Comparison of ENCODE assay signal across 21 mouse cellular contexts in genomic region chr19:53178611-53179528, GRCm38 (mm10). TPM values are rescaled to one million over a fixed set of nuclear protein-coding genes. Genes with fewer than 3 reads are reported as not detected.
DNase-seq lines count a peak whose midpoint lies in the region; ATAC-seq lines count a peak whose summit lies in the region.
"Had no signal": no experiment of that assay in that cellular context is flagged by ENCODE, and none has a peak within 500 bp of the region (broad histone marks: within the 10 kb centered on the region; RNA-seq: fewer than 3 reads in every experiment).

No protein-coding gene starts in this region.

- no peak overlapping the region for H3K4me3 ChIP-seq in heart, embryonic 12.5 days
- H3K4me3 ChIP-seq in heart, embryonic 16.5 days (ENCODE audit: low read length): no peak overlapping the region
- H3K4me3 ChIP-seq in midbrain, embryonic 10.5 days: no peak overlapping the region
- H3K4me3 ChIP-seq: forebrain, embryonic 10.5 days; hindbrain, embryonic 13.5 days; limb, embryonic 15.5 days; midbrain, embryonic 13.5 days had no signal

- H3K9me3 ChIP-seq in heart, embryonic 12.5 days (replicated peaks): 0 out of 2 replicates have a peak, but pooled peaks cover 8% of the 10 kb centered on the region
- H3K9me3 ChIP-seq in heart, embryonic 16.5 days (replicated peaks; ENCODE audit: control insufficient read depth, low read length): peaks cover 4% of the 10 kb centered on the region; the same call in 1 of the 2 replicates
- H3K9me3 ChIP-seq in midbrain, embryonic 10.5 days (replicated peaks): no peaks in the 10 kb centered on the region
- H3K9me3 ChIP-seq: forebrain, embryonic 10.5 days; hindbrain, embryonic 13.5 days; limb, embryonic 15.5 days; midbrain, embryonic 13.5 days had no signal

- no peaks in the 10 kb centered on the region for H3K27me3 ChIP-seq in heart, embryonic 12.5 days (replicated peaks)
- no peaks in the 10 kb centered on the region for H3K27me3 ChIP-seq in heart, embryonic 16.5 days (ENCODE audit: control insufficient read depth, insufficient read depth, low read length)
- no peaks in the 10 kb centered on the region for H3K27me3 ChIP-seq in midbrain, embryonic 10.5 days (ENCODE audit: low read depth, poor library complexity, severe bottlenecking)
- H3K27me3 ChIP-seq: CH12.LX; hindbrain, embryonic 13.5 days; limb, embryonic 15.5 days; midbrain, embryonic 13.5 days had no signal

- WGBS in heart, embryonic 12.5 days: 87% methylated on average over 20 of the region's 20 CpGs
- WGBS in heart, embryonic 16.5 days: 88% methylated on average over 20 of the region's 20 CpGs
- 95% methylated on average over 20 of the region's 20 CpGs for whole genome bisulfite sequencing in midbrain, embryonic 10.5 days

- 0 out of 2 replicates have a peak overlapping the region, but pooled peaks have one; percentile 18 for H3K27ac ChIP-seq in heart, embryonic 12.5 days (ENCODE audit: poor library complexity, severe bottlenecking)
- H3K27ac ChIP-seq in heart, embryonic 16.5 days (ENCODE audit: low read length): 0 out of 2 replicates have a peak overlapping the region, but pooled peaks have one; percentile 18
- no peak overlapping the region for H3K27ac ChIP-seq in midbrain, embryonic 10.5 days (replicated peaks)
- H3K27ac ChIP-seq: forebrain, embryonic 10.5 days; hindbrain, embryonic 13.5 days; kidney, postnatal 0 days; limb, embryonic 15.5 days; liver, embryonic 14.5 days; midbrain, embryonic 13.5 days had no signal

- H3K4me2 ChIP-seq in heart, embryonic 12.5 days: no peak overlapping the region
- H3K4me2 ChIP-seq in heart, embryonic 16.5 days (ENCODE audit: low read depth, low read length): no peak overlapping the region
- H3K4me2 ChIP-seq: hindbrain, embryonic 13.5 days; limb, embryonic 15.5 days; lung, embryonic 14.5 days; midbrain, embryonic 13.5 days had no signal

- peaks cover 14% of the 10 kb centered on the region for H3K36me3 ChIP-seq in heart, embryonic 12.5 days
- H3K36me3 ChIP-seq in heart, embryonic 16.5 days (ENCODE audit: control insufficient read depth, insufficient read depth): 0 out of 2 replicates have a peak, but pooled peaks cover 3% of the 10 kb centered on the region
- H3K36me3 ChIP-seq in midbrain, embryonic 10.5 days: no peaks in the 10 kb centered on the region
- H3K36me3 ChIP-seq: hindbrain, embryonic 13.5 days; limb, embryonic 15.5 days; midbrain, embryonic 13.5 days had no signal

- intact Hi-C loops in heart, postnatal 36 days (cut with DNase I): no loop called here

- H3K4me1 ChIP-seq in heart, embryonic 12.5 days (replicated peaks): peaks cover 62% of the 10 kb centered on the region
- H3K4me1 ChIP-seq in heart, embryonic 16.5 days (ENCODE audit: control insufficient read depth, insufficient read depth, low read length): peaks cover 35% of the 10 kb centered on the region
- H3K4me1 ChIP-seq in midbrain, embryonic 10.5 days: peaks cover 21% of the 10 kb centered on the region

- no peak overlapping the region for H3K9ac ChIP-seq in heart, embryonic 12.5 days
- no peak overlapping the region for H3K9ac ChIP-seq in heart, embryonic 16.5 days (ENCODE audit: low read length)
- H3K9ac ChIP-seq: hindbrain, embryonic 13.5 days; limb, embryonic 15.5 days; liver, embryonic 14.5 days; lung, embryonic 14.5 days; midbrain, embryonic 13.5 days had no signal

- DNase-seq in cerebellum, adult 9-10 months: peak; percentile 58
- DNase-seq in cerebellum, postnatal 25 days: no peak
- no peak for DNase-seq in heart, postnatal 36 days
- peak; percentile 31 for DNase-seq in R1 (ENCODE audit: low read depth, low spot score)
- DNase-seq in midbrain, embryonic 10.5 days (ENCODE audit: low spot score): no peak
- DNase-seq: adrenal gland, postnatal 10 days; B cell, adult 2 months; kidney, adult 18-20 months; left cerebral cortex, postnatal 4 days; lung, embryonic 14.5 days; right cerebral cortex, postnatal 14 days had no signal

- ATAC-seq in heart, embryonic 12.5 days (ENCODE audit: insufficient number of reproducible peaks, low FRiP score): no peak
- no peak for ATAC-seq in heart, embryonic 16.5 days (replicated peaks; ENCODE audit: extremely low read depth, insufficient read depth, low FRiP score)
- ATAC-seq: forebrain, embryonic 16.5 days; midbrain, embryonic 13.5 days had no signal

RNA-seq across cellular contexts. Expression of gene Add3, which starts 38.6 kb away (rescaled TPM):
- 154 and 157 TPM in 2 replicates for polyA plus RNA-seq in heart, embryonic 12.5 days (2016; fragmentation: Nextera tagmentation; extraction: Ambion mirVana)
- 10 to 100 TPM; 45.2 to 48.6 TPM for total RNA-seq in heart, postnatal 36 days (2021)
- polyA plus RNA-seq in heart, embryonic 16.5 days (2015; fragmentation: Nextera tagmentation; extraction: Ambion mirVana): 107 and 109 TPM in 2 replicates
- 48.7 and 50.2 TPM in 2 replicates for polyA plus RNA-seq in midbrain, embryonic 10.5 days (2016; fragmentation: Nextera tagmentation; extraction: Ambion mirVana)

Comparison
In these comparisons a context has a peak if more than half of its experiments do, and no peak if none do; other contexts are left out.
1. DNase-seq: peak in cerebellum, adult 9-10 months (single experiment) and R1 (single experiment); none in cerebellum, postnatal 25 days (0 of 2), heart, postnatal 36 days (0 of 2) and midbrain, embryonic 10.5 days (single experiment).